Mouse (Mus musculus): Measurements from ENCODE around the gene 4933402N03Rik. TPM values are rescaled to one million over a fixed set of nuclear protein-coding genes. Genes with fewer than 3 reads are reported as not detected.

The 4933402N03Rik gene
- total RNA-seq (2012; rRNA removed), result not detected in 2 replicates
- total RNA-seq (2014; rRNA removed), result not detected in 2 replicates
- not detected in 2 replicates for polyA plus RNA-seq (2012; ENCODE audit: insufficient read length, low read depth)

GRCm38 (mm10) chr7:131146214-131146613 is at the start of gene 4933402N03Rik:
Gene 4933402N03Rik, minus strand, starts transcription at chr7:131146314.
- Histone ChIP-seq H3K9me3 (replicated peaks; ENCODE audit: low read length) (no peaks in the 10 kb centered on the region), H3K27me3 (replicated peaks) (peaks cover 64% of the 10 kb centered on the region), H3K79me2 (replicated peaks; ENCODE audit: control insufficient read depth, extremely low read depth, insufficient read depth, poor library complexity, severe bottlenecking) (no peaks in the 10 kb centered on the region), H3K4me1 (ENCODE audit: control insufficient read depth in 1 of 2, insufficient read depth in 2 of 2) (no peaks in the 10 kb centered on the region), H3K9ac (ENCODE audit: insufficient read depth, low read depth) (no peak within 1 kb of the TSS), H3K4me3 (replicated peaks in 1 of 3; ENCODE audit: low read depth in 2 of 3, low read length in 2 of 3, poor library complexity in 1 of 3) (no peak within 1 kb of the TSS), H3K36me3 (replicated peaks in 1 of 2; ENCODE audit: control insufficient read depth in 1 of 2, insufficient read depth in 1 of 2, low read length in 1 of 2) (no peaks in the 10 kb centered on the region), H3K27ac (ENCODE audit: insufficient read depth, low read depth) (no peak within 1 kb of the TSS), H3K4me2 (ENCODE audit: insufficient read depth, low read depth, poor library complexity, severe bottlenecking) (no peak within 1 kb of the TSS)
- no peak for DNase-seq (ENCODE audit: extremely low read depth)
- in situ Hi-C loops (cut with MboI; ENCODE audit: low pct_ligation_motif_present, low pct_unique_long_range_greater_than_20kb, low sequenced_read_pairs) (no loop called here), dilution Hi-C loops (cut with MboI; ENCODE audit: extremely low pct_ligation_motif_present, extremely low pct_unique_long_range_greater_than_20kb, low sequenced_read_pairs) (no loop called here)
- TF ChIP-seq USF2 (conservative IDR thresholded peaks at IDR 0.05; ENCODE audit: low read depth, low read length) (no peak), CTCF (conservative IDR thresholded peaks at IDR 0.05 in 1 of 2, IDR thresholded peaks at IDR 0.05 in 1 of 2; ENCODE audit: low read depth in 2 of 2, low read length in 2 of 2) (no peak), TCF12 (IDR thresholded peaks at IDR 0.05; ENCODE audit: low read depth, low read length) (no peak)

GRCm38 (mm10) chr7:131187996-131188395 is 41.9 kb upstream of the 4933402N03Rik start:
- H3K27ac ChIP-seq (ENCODE audit: insufficient read depth, low read depth), result no peak overlapping the region
- no peak for TF ChIP-seq RCOR1 (conservative IDR thresholded peaks at IDR 0.05; ENCODE audit: low read depth, low read length)
- TF ChIP-seq USF1 (IDR thresholded peaks at IDR 0.05; ENCODE audit: low read depth, low read length), result no peak
- TF ChIP-seq ZKSCAN1 (IDR thresholded peaks at IDR 0.05; ENCODE audit: borderline replicate concordance, low read depth, low read length), result no peak
- no peak for TF ChIP-seq POLR2AphosphoS2 (IDR thresholded peaks at IDR 0.05; ENCODE audit: low read depth, low read length)
- TF ChIP-seq CTCF (conservative IDR thresholded peaks at IDR 0.05 in 1 of 2, IDR thresholded peaks at IDR 0.05 in 1 of 2; ENCODE audit: low read depth in 2 of 2, low read length in 2 of 2), result no peak
- TF ChIP-seq POLR2A (IDR thresholded peaks at IDR 0.05; ENCODE audit: low read depth, low read length), result no peak
- TF ChIP-seq TCF12 (IDR thresholded peaks at IDR 0.05; ENCODE audit: low read depth, low read length), result no peak
- no peak for TF ChIP-seq IRF4 (IDR thresholded peaks at IDR 0.05; ENCODE audit: low read depth, low read length)
- no peaks in the 10 kb centered on the region for H3K36me3 ChIP-seq (replicated peaks in 1 of 2; ENCODE audit: control insufficient read depth in 1 of 2, insufficient read depth in 1 of 2, low read length in 1 of 2)
- no peak overlapping the region for H3K4me3 ChIP-seq (replicated peaks in 1 of 3; ENCODE audit: low read depth in 2 of 3, low read length in 2 of 3, poor library complexity in 1 of 3)
- no peaks in the 10 kb centered on the region for H3K4me1 ChIP-seq (ENCODE audit: control insufficient read depth in 1 of 2, insufficient read depth in 2 of 2)
- dilution Hi-C loops (cut with MboI; ENCODE audit: extremely low pct_ligation_motif_present, extremely low pct_unique_long_range_greater_than_20kb, low sequenced_read_pairs), result no loop called here
- peaks cover 68% of the 10 kb centered on the region for H3K27me3 ChIP-seq (replicated peaks)
- no peak for DNase-seq (ENCODE audit: extremely low read depth)
- in situ Hi-C loops (cut with MboI; ENCODE audit: low pct_ligation_motif_present, low pct_unique_long_range_greater_than_20kb, low sequenced_read_pairs), result no loop called here
- H3K79me2 ChIP-seq (replicated peaks; ENCODE audit: control insufficient read depth, extremely low read depth, insufficient read depth, poor library complexity, severe bottlenecking), result no peaks in the 10 kb centered on the region
- no peaks in the 10 kb centered on the region for H3K9me3 ChIP-seq (replicated peaks; ENCODE audit: low read length)
- no peak overlapping the region for H3K9ac ChIP-seq (ENCODE audit: insufficient read depth, low read depth)
- no peak overlapping the region for H3K4me2 ChIP-seq (ENCODE audit: insufficient read depth, low read depth, poor library complexity, severe bottlenecking)

- in situ Hi-C loops (cut with MboI; ENCODE audit: low pct_ligation_motif_present, low pct_unique_long_range_greater_than_20kb, low sequenced_read_pairs), result no loop called here
- Histone ChIP-seq H3K9ac (ENCODE audit: insufficient read depth, low read depth) (no peak overlapping the region), H3K9me3 (replicated peaks; ENCODE audit: low read length) (no peaks in the 10 kb centered on the region), H3K4me1 (ENCODE audit: control insufficient read depth in 1 of 2, insufficient read depth in 2 of 2) (no peaks in the 10 kb centered on the region), H3K4me2 (ENCODE audit: insufficient read depth, low read depth, poor library complexity, severe bottlenecking) (no peak overlapping the region), H3K4me3 (replicated peaks in 1 of 3; ENCODE audit: low read depth in 2 of 3, low read length in 2 of 3, poor library complexity in 1 of 3) (no peak overlapping the region), H3K79me2 (replicated peaks; ENCODE audit: control insufficient read depth, extremely low read depth, insufficient read depth, poor library complexity, severe bottlenecking) (no peaks in the 10 kb centered on the region), H3K27ac (ENCODE audit: insufficient read depth, low read depth) (no peak overlapping the region), H3K27me3 (replicated peaks) (peaks cover 76% of the 10 kb centered on the region), H3K36me3 (replicated peaks in 1 of 2; ENCODE audit: control insufficient read depth in 1 of 2, insufficient read depth in 1 of 2, low read length in 1 of 2) (no peaks in the 10 kb centered on the region)
- DNase-seq (ENCODE audit: extremely low read depth), result no peak
- TF ChIP-seq NRF1 (IDR thresholded peaks at IDR 0.05; ENCODE audit: low read depth, low read length), result no peak
- no peak for TF ChIP-seq PAX5 (IDR thresholded peaks at IDR 0.05; ENCODE audit: low read length)
- no peak for TF ChIP-seq MYC (IDR thresholded peaks at IDR 0.05; ENCODE audit: low read depth, low read length)
- no peak for TF ChIP-seq POLR2AphosphoS2 (IDR thresholded peaks at IDR 0.05; ENCODE audit: low read depth, low read length)
- no peak for TF ChIP-seq TBP (conservative IDR thresholded peaks at IDR 0.05; ENCODE audit: low read depth, low read length)
- no peak for TF ChIP-seq KAT2A (IDR thresholded peaks at IDR 0.05; ENCODE audit: insufficient replicate concordance, low read length)
- no peak for TF ChIP-seq MEF2A (IDR thresholded peaks at IDR 0.05; ENCODE audit: borderline replicate concordance, low read depth, low read length)
- TF ChIP-seq CTCF (conservative IDR thresholded peaks at IDR 0.05 in 1 of 2, IDR thresholded peaks at IDR 0.05 in 1 of 2; ENCODE audit: low read depth in 2 of 2, low read length in 2 of 2), result no peak
- no peak for TF ChIP-seq IRF4 (IDR thresholded peaks at IDR 0.05; ENCODE audit: low read depth, low read length)
- no peak for TF ChIP-seq POLR2A (IDR thresholded peaks at IDR 0.05; ENCODE audit: low read depth, low read length)
- no peak for TF ChIP-seq UBTF (IDR thresholded peaks at IDR 0.05; ENCODE audit: low read depth, low read length)
- dilution Hi-C loops (cut with MboI; ENCODE audit: extremely low pct_ligation_motif_present, extremely low pct_unique_long_range_greater_than_20kb, low sequenced_read_pairs), result no loop called here
These were observed 40.9 kb upstream of the 4933402N03Rik start for GRCm38 (mm10) chr7:131187047-131187446.
